Mouse (Mus musculus): ENCODE measurements around the gene Meis2.

Gene Meis2

GRCm38 (mm10) chr2:115996438-115996837, 69.2 kb downstream of the Meis2 start:
- no peak for DNase-seq

- no peak for DNase-seq
Measured at GRCm38 (mm10) chr2:115993877-115994276, 71.8 kb downstream of the Meis2 start.

GRCm38 (mm10) chr2:115989249-115989648, 76.4 kb downstream of the Meis2 start:
- no peak for DNase-seq

- no peak for DNase-seq
Measured at GRCm38 (mm10) chr2:115988448-115988847, 77.2 kb downstream of the Meis2 start.

GRCm38 (mm10) chr2:115984952-115985351, 80.7 kb downstream of the Meis2 start:
- no peak for DNase-seq

GRCm38 (mm10) chr2:115984487-115984886, 81.2 kb downstream of the Meis2 start:
- no peak for DNase-seq

GRCm38 (mm10) chr2:115980490-115980889, 85.1 kb downstream of the Meis2 start:
- no peak for DNase-seq

- DNase-seq = no peak
Measured at GRCm38 (mm10) chr2:115979683-115980476, 85.8 kb downstream of the Meis2 start.

GRCm38 (mm10) chr2:115978666-115979065, 87.0 kb downstream of the Meis2 start:
- no peak for DNase-seq

- no peak for DNase-seq
Measured at GRCm38 (mm10) chr2:115971296-115971805, 94.3 kb downstream of the Meis2 start.

GRCm38 (mm10) chr2:115970091-115970820, 95.4 kb downstream of the Meis2 start:
- no peak for DNase-seq

- DNase-seq = no peak
Measured at GRCm38 (mm10) chr2:115969201-115969600, 96.4 kb downstream of the Meis2 start.

GRCm38 (mm10) chr2:115964911-115965310, 100.7 kb downstream of the Meis2 start:
- DNase-seq = no peak

- DNase-seq = no peak
Measured at GRCm38 (mm10) chr2:115963293-115963835, 102.3 kb downstream of the Meis2 start.

GRCm38 (mm10) chr2:115962728-115963127, 102.9 kb downstream of the Meis2 start:
- no peak for DNase-seq

GRCm38 (mm10) chr2:115962113-115962512, 103.5 kb downstream of the Meis2 start:
- DNase-seq = no peak

GRCm38 (mm10) chr2:115960615-115961014, 105.0 kb downstream of the Meis2 start:
- DNase-seq = no peak

GRCm38 (mm10) chr2:115956786-115957185, 108.9 kb downstream of the Meis2 start:
- no peak for DNase-seq

- DNase-seq = no peak
Measured at GRCm38 (mm10) chr2:115950645-115951044, 115.0 kb downstream of the Meis2 start.

- DNase-seq = no peak
Measured at GRCm38 (mm10) chr2:115948630-115949426, 116.8 kb downstream of the Meis2 start.

GRCm38 (mm10) chr2:115947714-115948226, 117.9 kb downstream of the Meis2 start:
- no peak for DNase-seq

- no peak for DNase-seq
Measured at GRCm38 (mm10) chr2:115943044-115943443, 122.6 kb downstream of the Meis2 start.

- DNase-seq = no peak
Measured at GRCm38 (mm10) chr2:115939849-115940248, 125.8 kb downstream of the Meis2 start.
